Mouse (Mus musculus) retina, embryonic 14.5 days (tissue): Measurements from ENCODE around the gene Gm9913.

Source experiments
- DNase-seq: peaks from one replicate; pipeline ENCODE4 v3.0.0-alpha.2; 2015; ENCODE audit warnings: low spot score

Gene Gm9913

DNA sequence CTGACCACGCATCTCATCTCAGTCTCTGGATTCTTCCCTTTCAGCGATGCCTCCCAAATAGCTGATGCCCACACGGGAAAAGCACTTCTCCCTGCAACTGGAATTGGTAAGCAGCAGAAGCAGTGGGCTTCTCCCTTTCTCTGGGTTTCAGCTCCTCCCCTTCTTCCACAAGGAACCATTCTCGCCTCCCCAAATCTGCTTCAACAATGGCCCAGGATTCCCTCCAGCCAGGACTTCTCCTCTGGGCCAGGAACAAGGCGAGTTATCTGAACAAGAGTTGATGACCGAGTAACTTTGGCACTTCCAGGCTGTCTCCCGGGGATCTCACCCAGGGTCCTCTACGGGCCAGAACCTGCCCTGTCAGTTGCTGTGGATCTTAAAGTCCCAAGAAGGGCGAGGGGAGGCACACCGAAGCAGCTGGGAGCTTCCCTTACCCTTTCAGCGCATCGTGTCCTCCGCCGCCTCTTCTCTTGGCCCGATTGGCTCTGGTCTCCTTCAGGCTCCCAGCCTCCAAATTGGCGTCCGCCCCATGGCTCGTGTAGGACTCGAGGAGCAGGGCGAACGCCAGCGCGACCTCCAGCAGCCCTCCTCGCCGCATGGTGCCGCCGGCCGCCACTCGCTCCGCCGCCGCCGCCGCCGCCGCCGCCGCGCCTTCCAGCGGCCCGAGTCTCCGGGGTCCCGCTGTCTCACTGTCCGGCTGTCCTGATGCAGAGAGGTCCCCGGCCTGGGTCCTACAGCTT is at the start of gene Gm9913:
Gene Gm9913 (plus strand): TSS at position 84 of the 740 bp plus-strand sequence.
- DNase-seq = peak; percentile 67

DNA sequence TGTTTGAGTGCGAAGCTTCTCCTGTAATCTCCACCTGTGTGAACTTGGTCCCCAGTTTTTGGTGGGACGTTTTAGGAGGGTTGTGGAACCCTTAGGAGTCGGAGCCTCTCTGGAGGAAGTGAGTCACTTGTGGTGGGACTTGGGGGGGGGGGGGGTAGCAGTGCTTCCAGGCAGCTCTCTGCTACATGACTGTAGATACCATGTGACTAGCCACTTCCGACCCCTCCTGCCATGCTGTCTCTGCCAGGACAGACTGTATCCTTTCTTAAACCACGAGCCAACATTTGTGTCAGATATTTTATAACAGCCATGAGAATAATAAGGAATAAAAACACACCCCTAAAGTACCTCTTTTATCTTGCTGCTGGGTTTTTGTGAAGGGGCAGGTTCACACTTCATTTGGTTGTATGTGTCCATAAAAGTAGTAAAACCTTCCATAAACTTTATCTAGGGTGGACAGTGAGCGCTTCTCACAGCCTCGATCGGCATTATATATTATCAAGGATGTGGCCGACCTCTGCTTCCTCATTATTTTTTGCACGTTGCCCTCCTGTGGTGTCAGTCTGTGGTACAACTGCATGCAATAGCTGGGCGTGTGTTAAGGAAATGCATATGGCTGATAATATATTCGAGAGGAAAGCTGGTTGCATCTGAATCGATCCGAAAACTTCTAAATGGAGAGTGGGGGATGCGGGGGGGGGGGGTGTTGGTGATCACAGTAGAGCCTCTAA is 48.7 kb upstream of the Gm9913 start:
- no peak for DNase-seq

DNA sequence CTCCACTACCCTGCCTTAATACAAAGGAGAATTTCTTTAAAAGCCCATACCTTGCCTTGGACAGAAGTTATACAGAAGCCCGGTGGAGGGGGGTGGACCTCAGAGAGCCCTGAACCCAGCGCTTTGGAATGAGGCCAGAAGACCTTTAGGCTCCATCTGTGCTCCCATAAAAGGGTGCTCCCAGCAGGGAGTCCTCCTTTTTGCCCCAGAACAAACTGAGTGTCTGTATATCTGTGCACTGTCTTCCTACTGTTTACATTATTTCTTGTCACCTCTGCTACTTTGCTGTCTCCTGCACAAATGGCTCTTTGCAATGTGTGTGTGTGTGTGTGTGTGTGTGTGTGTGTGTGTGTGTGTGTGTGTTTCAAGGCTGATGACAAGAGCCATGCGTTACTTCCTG is 45.8 kb upstream of the Gm9913 start:
- DNase-seq = no peak

DNA sequence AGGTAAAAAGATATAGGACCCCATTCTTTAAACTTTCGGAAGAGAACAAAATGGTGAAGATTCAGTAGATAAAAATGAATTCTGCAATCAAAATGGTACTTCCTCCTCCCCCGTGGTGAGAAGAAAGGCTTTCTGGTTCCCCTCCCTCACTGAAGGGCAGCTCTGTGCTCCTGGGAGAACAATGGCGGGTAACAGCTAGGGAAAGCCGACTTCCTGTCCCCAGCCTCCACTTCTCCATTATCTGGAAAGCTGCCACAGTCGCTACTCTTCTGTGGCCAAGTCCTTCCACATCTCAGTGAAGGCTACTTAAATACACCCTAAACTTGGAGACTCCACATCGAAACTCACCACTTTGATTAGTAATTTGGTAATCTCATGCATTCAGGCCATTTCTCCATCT is 40.9 kb upstream of the Gm9913 start:
- DNase-seq = no peak

DNA sequence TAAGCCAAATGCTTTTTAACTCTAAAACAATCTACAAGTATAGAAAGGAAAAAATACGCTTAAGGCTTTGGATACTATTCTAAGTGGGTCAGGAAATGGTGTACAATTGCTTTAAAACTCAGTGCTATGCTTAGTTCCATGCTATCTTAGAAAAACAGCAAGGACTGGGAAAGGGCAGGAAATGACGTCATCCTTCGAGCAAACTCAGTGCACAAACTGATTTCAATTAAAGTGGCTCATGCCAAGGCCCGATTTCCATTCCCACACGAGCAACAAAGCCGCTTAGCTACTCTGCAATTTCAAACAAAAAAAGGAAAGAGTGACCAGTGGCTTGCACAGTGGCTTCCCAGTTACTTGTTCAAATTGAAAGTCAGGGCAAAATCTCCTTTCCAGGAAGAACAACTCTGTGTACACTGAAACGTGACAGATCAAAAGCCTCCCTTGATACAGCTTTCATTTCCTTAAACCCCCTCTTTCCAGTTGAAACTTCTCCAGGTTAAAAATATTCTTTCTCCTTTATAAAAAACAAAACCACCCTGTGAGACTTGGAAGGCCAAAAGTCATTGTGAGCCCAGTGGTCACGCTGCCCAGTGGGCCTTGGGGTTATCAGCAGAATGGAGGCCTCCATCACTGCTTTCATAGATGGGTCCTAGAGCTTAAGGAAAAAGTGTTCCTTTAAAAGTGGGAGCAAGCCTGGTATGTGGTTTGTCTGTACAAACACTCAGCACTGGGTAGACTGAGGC is 34.2 kb upstream of the Gm9913 start:
- DNase-seq = no peak

DNA sequence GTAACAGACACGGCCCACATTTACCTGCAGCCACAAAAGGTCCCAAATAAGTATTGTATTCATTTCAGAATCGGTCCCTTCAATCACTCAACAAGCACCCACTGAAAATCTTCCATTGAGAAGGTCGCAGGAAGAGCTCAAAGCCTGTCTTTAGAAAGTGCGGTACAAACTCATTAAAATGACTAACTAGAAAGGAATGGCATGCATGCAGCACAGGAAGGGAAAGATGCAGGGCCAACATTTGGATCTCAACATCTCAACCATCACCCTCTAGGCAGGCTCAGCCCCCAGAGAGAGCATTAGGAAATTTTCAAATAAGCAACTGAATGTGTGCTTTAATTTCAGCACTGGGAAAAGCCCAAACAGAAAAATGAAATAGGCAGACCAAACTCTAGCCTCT is 33.2 kb upstream of the Gm9913 start:
- no peak for DNase-seq

DNA sequence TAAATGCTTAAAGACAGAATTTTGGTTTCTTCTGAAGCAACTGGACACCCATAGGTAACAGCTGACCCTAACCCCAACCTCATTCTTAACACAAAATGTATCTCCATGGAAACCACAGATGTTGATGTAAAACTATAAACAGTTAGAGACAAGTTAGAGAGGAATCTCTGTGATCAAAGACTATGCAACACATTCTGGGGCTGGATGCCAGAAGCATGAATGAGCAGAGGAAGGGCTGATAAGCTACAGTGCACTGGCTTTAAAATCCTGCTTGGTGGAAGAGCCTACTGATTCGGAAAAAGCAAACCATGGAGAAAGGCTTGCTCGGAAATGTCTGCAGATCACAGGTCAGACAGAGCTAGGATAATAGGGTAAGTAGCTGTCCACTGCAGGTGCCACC is 31.7 kb upstream of the Gm9913 start:
- DNase-seq = no peak

DNA sequence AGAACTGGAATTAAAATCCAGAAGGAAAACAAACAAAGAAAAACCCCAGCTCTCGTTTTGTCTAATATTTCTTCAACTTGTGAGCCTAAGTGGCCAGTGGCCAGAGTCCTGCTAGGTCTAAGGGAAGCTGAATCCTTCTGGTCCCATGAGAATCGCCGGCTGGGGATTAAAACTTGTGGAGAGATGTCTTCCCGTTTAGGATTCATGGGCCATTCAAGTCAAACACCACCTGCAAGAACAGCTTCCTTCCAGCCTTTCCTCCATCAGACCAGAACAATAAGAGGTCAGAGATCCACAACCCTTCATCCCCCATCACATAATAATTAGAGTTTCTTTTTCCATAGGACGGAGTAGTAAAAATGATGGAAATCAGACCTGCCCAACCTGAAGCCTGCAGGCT is 30.2 kb upstream of the Gm9913 start:
- no peak for DNase-seq

DNA sequence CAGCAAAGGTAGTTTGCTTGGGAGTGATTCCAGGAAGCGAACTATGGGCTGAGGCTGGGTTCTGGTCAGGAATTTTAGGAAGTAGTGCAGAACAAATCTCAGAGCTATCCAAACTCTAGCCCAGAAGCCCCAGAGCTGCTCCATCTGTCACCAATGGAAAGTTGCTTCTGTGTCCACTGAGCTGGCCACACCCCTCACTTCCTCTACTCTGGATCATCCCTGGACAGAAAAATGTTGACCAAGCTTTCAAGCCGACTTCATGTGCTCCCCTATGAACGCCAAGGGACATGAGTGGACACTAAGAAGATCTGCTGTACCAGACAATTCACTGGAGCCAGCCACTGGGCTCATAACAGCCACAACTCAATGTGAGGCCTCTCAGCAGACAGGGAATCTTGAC is 28.7 kb upstream of the Gm9913 start:
- no peak for DNase-seq

DNA sequence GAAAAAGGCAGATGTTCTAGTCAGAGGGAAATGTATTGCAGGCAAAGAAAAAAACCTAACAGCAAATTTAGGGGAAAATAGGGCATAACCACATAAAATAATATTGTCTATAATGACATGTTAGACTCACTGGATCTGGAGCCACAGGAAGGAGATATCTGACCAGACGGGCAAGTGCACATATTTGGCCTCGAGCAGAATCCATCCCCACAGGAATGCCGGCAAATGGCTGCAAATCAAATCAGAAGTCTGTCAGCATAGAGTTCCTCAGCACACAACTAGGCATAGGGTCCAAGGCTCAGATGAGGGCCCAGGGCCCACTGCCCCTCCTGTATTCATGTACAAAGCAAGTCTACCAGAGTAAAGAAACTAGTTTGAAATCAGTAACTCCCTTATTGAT is 27.5 kb upstream of the Gm9913 start:
- DNase-seq = no peak

DNA sequence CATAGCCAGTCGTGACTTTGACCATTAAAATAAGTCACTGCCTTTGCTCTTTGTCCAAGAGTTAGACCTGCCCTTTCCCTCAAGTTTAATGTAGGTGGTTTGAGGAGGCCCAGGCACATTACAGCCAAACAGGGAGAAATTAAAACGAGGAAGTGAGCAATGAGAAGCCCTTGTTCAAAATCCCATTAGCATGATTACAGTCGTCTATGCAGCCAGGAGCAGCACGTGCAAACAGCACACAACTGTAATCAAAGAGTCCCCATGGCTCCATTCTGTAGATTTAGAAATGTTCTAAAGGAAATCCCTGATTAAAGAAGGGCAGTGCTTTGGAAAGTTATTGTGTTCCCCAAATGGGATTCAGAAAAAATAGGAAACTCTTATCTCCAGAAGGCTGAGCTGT is 26.2 kb upstream of the Gm9913 start:
- no peak for DNase-seq

DNA sequence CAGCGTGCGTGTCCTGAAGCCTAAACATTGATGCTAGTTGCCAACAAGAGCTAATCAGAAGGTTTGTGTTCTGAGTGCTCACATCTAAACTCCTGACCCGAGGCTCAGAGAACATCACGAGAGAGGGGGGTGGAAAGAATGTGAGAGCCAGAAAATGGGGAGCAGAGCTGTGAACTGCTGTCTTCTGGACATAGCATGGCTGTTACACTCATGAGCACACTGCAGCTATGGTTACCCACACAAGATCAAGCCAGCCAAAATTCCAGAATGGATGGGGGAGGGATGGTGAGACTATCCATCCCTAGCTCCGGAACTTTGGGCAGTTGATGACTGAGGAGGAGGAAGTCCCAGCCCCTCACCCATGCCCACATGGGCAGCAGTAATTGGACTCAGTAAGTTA is 24.8 kb upstream of the Gm9913 start:
- no peak for DNase-seq

DNA sequence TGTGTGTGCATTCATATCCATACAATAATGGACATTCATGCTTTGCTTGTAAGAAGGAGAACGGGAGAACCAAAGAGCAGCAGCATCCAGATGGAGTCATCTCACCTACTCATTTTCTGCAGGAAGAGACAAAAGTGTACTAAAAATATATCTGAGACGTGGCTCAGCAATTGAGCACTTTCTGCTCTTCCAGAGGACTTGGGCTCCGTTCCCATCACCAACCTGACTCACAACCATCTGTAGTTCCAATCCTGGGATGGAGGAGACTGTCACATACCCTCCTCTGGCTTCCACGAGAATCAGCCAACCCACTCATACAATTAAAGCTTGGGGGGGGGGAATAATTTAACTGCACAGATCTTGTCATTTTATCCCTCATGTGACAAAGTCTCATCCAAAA is 23.8 kb upstream of the Gm9913 start:
- no peak for DNase-seq

DNA sequence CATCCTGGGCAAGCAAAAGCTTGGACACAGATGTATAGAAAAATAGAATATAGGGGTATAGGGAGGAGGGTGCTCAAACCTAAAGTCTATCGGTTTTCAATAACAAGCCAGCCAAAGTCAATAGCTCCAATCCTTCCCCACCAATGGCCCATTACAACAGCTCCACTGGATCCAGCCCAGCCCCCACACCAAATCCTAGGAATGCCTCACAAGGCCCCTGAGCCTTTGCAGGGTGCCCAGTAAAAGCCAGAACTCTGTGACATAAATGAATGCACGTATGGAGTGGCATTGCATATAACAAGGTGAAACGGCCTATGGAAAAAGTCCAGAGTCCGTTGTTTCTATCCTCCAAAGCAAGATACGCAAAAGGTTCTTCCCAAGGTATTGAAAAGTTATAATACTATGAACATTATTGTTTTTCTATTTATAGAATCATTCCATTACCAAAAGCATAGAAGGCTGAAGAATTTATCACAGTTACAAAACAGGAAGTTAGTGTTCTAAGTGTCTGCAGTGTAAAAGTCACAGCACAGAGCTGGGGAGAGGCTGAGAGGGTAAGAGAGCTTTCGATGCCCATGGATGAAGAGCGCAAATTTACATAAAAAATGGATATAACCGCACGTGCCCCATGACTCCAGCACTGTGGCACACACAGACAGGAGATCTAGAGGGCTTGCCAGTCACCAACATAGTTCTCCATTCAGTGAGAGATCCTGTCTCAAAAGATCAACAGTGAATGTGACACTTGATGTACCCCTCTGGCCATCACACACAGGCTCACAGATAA is 23.2 kb upstream of the Gm9913 start:
- DNase-seq = no peak

DNA sequence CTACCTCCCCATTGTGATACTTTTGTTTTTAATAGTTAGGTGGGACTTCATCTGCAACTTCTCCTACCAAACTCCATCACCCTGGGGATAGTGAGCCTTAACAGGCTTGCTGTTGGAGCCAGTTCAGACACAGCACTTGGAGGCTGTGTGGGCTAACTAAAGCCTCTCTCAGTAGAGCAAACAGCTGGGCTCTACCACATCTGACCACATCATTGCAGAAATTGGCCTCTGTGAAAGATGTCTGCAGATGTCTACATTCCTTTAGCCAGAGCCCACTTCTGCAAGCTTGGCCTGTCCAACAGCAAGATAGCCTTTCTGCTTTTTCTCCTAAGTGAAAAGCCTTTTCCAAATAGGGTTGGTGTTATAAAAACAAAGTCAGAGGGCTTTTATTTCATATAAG is 20.7 kb upstream of the Gm9913 start:
- DNase-seq = no peak

DNA sequence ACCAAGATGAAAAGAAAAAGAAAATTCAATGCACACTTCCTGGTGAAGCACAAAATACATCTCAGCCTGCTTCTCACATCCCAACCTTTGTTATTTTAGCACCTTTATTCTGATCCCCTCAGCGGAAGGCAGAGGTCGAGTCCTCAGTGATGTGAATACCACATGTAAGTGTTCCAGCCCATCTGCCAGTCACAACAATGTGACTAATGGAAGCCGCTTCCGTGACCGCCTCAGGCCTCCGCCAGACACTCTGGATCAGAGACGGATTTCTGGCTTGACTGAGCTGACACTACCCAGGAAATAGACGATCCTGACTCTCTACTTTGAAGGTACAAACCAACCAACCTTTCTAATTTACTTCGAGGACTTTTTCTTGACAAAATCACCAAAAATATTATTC is 20.0 kb upstream of the Gm9913 start:
- no peak for DNase-seq

DNA sequence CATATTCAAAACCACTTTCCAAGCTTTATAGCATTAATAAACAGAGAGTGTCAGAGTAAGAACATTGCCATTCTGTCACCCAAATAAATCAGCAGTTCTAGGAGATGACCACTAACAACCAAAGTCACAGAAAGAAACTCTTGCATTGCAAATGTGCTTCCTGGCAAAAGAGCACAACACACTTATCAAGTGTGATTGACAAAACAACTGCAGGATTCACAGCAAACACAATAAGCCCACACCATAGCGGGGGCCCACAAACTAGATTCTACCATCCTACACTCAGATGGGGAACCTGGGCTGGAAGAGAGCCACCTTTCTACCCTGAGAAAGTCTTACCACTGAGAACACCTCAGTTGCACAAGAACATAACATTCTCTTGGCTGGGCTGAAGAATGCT is 14.9 kb upstream of the Gm9913 start:
- no peak for DNase-seq

DNA sequence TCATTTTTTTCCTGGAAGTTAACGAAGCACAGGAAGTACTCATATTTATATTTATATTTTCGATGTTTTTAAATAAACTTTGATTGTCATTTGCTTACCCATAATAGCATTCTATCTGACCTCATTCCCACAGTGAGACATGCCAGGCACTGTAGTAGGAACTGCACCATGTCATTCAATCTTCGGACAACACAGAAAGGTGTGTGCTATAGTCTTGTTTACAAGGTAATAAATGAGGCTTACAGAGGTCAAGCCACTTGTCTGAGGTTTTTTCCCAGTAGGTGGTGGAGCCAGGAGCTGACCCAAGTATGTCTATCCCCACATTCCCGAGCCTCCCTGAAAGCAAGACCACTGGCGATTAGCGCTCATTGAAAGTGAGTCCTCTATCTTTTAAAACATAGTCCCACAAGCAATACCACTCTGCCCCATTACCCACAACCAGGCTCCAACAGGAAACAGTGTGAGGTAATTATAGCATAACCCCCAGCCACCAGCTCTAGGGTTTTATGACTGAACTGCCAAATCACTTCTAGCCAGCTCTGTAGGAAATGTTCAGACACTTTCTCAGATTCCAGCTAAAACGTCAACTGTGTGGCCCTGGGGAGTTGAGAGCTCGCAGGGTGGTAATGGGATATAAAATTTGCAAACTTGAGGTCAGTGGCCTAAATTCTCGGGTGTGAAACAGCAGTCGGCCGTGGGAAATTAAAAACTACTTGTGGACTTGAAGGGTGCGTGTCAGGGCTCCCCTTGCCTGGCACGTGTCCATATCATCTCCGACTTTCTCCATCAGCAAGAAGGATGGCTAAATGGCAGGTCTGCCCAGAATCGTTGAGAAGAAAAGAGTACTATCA is 12.6 kb upstream of the Gm9913 start:
- DNase-seq = no peak

DNA sequence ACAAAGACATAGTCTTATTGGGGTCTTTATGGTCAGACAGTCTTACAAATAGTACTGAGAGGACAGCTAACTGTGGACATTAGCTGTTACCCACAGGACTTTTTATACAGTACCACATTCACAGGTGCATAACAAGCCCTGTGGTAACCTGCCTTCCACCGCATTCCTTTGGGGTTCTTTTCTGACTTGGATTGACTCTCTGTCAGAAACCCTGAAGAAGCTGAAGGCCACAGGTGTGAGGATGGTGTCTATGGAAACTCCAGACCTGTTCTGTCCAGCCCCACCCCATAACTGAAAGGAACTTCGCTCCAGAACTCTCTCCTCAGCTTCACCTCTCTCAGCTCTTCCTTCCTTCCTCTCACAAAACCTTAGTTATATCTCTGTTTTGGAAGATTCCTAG is 10.6 kb upstream of the Gm9913 start:
- DNase-seq = no peak

DNA sequence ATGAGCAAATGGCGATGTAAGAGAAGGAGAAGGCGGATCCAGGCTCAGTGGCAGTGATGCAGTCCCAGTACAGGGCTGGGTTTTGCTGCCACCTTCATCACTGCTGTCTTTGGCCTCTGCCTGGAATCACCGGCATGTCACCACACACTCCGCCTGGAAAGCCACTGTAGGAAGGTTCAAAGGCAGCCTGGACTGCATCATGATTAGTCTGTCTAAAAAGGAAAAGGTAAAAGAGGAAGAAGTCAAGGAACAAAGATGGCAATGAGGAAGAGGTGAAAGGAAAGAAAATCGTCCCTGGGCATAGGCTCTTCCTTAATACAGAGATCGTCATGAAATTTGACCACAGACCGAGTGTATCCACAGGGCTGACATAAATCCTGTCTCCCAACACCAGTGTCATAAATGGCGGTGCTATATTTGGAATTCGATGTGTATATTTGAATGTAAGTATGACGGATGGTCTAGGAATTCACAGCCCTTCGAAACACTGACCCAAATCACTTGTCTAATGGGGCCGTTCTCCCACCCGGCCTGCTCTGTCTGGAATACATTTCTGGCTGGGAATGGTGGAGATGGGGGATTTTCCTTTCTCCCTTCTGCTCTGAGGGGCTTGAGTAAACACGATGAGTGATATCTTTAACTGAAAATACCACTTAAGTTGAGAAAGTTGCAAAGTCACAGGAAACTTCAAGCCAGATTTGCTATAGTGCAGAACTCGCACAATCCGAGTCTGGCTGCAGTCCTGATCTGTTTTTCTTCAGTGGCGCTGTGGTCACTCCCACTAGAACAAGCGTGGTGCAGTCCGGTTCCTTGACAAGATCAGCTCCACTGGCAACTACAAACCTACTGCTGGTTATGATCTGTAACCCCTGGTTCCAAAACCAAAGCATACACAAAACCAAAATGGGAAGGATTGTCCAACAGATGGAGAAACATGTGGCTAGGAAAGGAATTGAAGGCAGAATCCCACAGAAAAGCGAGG is 9.8 kb upstream of the Gm9913 start:
- DNase-seq = no peak
